Mouse (Mus musculus): ENCODE results near the gene Atoh8. TPM values are rescaled to one million over a fixed set of nuclear protein-coding genes. Genes with fewer than 3 reads are reported as not detected.

The Atoh8 gene
- 0.22 TPM in 1 of 2 replicates, not detected in the other for total RNA-seq (2015)
- total RNA-seq (2017), result 0.51 TPM in 1 of 2 replicates, not detected in the other

GRCm38 (mm10) chr6:72235098-72235806, at the start of gene Atoh8:
TSS of gene Atoh8 (minus strand) at chr6:72235577.
- peak; percentile 68 for ATAC-seq (ENCODE audit: poor library complexity, severe bottlenecking)

- ATAC-seq (ENCODE audit: poor library complexity, severe bottlenecking), result peak; percentile 44; the same call in 1 of the 2 replicates
These were observed 48.5 kb upstream of the Atoh8 start for GRCm38 (mm10) chr6:72283914-72284313.

DNA sequence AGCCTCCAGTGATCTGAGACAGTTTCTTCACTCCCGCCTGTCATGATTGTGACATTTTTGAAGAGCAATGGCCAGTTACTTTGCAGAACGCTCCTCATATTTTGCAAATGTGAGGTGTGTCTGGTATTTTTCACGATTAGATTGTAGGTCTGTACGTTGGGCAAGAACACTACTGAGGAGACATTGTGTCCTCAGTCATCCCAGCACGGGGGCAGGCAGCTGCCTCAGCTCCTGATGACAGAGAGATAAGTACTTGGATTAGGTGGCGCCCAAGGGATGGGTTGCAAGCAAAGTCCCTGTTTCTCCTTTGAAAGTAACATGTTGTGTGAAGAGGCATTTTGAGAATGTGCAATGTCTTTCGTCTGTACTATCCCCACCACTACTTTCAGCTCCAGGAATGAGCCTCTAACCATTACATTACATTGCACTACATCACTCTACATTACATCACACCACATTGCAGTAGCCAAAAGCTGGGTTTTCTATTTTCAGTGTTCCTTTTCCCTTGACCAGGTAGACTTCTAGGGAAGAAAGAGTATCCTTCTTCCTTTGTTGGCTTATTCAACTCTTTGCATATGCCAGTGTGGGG, 45.1 kb upstream of the Atoh8 start:
- peak; percentile 74 for ATAC-seq (ENCODE audit: poor library complexity, severe bottlenecking)

DNA sequence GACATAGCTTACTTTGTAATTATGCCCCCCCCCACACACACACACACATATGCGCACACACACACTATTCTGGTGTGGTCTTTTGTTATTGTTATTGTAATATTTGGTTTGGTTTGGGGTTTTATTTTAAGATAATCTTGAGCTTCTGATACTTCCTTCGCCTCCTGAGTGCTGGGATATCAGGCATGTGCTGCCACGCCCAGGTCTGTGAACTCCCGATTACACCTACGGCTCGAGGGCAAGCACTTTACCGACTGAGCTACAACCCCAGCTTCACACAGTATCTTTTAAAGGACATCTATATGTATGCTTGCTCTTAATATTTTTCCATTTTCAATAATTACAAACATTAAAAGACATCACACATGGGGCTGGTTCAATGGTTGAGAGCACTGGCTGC, 44.1 kb upstream of the Atoh8 start:
- no peak for ATAC-seq (ENCODE audit: poor library complexity, severe bottlenecking)

DNA sequence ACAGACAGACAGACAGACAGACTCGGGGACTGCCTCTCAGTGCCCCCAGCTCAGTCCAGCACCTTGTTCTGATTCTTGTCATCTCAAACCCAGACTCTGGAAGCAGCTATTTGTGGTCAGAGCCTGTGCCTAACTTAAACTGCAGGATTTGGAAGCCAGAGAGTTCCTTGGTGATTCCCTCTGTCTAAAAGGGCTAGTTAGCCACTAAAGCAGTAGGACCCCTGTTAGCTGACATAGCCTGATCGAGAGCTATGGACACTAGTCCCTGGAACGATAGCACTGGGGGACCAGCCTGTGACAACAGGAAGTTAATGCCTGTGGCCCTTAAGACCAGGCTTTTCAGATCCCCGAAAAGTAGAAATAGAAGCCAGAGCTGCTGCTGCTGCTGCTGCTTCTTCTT, 43.5 kb upstream of the Atoh8 start:
- no peak for ATAC-seq (ENCODE audit: poor library complexity, severe bottlenecking)

- no peak for ATAC-seq (ENCODE audit: poor library complexity, severe bottlenecking)
These were observed 42.3 kb upstream of the Atoh8 start for GRCm38 (mm10) chr6:72277508-72278166.

GRCm38 (mm10) chr6:72276972-72277441, 41.6 kb upstream of the Atoh8 start:
- ATAC-seq (ENCODE audit: poor library complexity, severe bottlenecking), result no peak

GRCm38 (mm10) chr6:72276141-72276540, 40.8 kb upstream of the Atoh8 start:
- no peak for ATAC-seq (ENCODE audit: poor library complexity, severe bottlenecking)

DNA sequence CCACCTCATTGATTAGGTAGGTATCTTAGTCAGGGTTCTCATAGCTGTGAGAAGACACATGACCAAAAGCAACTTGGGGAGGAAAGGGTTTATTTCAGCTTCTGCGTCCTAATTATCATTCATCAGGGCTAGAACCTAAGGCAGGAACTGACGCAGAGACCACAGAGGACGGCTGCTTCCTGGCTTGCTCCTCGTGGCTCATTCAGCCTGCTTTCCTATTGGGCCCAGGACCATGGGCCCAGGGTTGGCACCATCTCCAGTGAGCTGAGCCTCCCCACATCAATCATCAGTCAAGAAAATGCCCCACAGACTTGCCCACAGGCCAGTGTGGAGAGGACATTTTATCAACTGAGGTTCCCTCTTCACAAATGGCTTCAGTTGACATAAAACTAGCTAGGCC, 40.1 kb upstream of the Atoh8 start:
- no peak for ATAC-seq (ENCODE audit: poor library complexity, severe bottlenecking)

- no peak for ATAC-seq (ENCODE audit: poor library complexity, severe bottlenecking)
These were observed 37.8 kb upstream of the Atoh8 start for GRCm38 (mm10) chr6:72273153-72273552.

GRCm38 (mm10) chr6:72272161-72272696, 36.9 kb upstream of the Atoh8 start:
- ATAC-seq (ENCODE audit: poor library complexity, severe bottlenecking), result peak; percentile 85

- no peak for ATAC-seq (ENCODE audit: poor library complexity, severe bottlenecking)
These were observed 35.7 kb upstream of the Atoh8 start for GRCm38 (mm10) chr6:72270952-72271519.

GRCm38 (mm10) chr6:72270258-72270657, 34.9 kb upstream of the Atoh8 start:
- ATAC-seq (ENCODE audit: poor library complexity, severe bottlenecking), result no peak

- no peak for ATAC-seq (ENCODE audit: poor library complexity, severe bottlenecking)
These were observed 32.9 kb upstream of the Atoh8 start for GRCm38 (mm10) chr6:72268149-72268847.

- ATAC-seq (ENCODE audit: poor library complexity, severe bottlenecking), result no peak
These were observed 30.3 kb upstream of the Atoh8 start for GRCm38 (mm10) chr6:72265664-72266063.

GRCm38 (mm10) chr6:72263679-72264265, 28.4 kb upstream of the Atoh8 start:
- no peak for ATAC-seq (ENCODE audit: poor library complexity, severe bottlenecking)

DNA sequence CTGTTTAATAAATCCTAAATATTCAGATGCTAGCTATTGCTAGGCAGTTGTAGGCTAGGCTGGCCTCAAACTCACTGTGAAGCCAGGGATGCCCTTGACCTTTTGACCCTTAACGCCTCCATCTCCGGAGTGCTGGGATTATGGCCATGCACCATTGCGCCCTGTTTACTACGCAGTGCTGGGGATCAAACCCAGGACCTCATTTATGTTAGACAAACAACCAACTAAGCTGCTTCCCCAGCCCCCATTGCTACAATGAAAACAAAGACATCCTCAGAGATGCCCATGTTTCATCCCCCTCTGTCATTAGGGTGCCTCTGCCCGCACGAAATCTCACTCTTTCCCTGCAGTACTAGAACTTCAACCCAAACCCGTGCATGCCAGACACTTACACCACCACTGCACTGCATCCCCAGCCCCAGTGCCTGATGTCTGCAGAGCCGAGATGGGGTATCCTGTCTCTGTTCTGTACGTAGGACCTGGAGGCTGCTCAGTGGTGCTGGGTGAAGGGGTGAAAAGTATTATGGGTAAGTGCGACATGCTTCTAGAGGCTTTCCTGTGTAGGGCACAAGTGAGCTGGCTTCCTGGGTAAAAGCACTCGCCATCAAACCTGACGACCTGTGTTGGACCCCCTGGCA, 26.4 kb upstream of the Atoh8 start:
- ATAC-seq (ENCODE audit: poor library complexity, severe bottlenecking), result no peak

GRCm38 (mm10) chr6:72260981-72261682, 25.8 kb upstream of the Atoh8 start:
- peak; percentile 97 for ATAC-seq (ENCODE audit: poor library complexity, severe bottlenecking)

DNA sequence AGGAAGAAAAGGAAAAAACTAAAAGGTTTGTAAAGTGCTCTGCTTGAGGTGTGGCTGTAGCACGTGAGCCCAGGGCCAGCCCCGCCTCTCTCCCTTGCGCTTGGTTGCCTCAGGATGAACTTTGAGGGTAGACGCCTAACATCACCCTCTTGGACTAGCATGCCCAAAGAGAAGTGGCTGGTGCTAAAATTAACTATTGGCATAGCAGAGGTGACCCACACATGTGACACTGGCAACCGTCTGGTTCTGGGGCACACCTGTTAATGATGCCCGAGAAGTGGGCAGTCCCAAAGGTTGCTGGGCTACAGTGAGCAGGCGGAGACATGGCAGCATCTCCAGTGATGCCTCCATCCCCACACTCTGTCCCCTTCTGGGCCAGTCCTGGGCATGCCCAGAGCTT, 24.1 kb upstream of the Atoh8 start:
- no peak for ATAC-seq (ENCODE audit: poor library complexity, severe bottlenecking)

Data from megakaryocyte, adult 5-6 weeks (primary cell).